25 mouse cellular contexts compared by ENCODE assay signal in the genomic region with DNA sequence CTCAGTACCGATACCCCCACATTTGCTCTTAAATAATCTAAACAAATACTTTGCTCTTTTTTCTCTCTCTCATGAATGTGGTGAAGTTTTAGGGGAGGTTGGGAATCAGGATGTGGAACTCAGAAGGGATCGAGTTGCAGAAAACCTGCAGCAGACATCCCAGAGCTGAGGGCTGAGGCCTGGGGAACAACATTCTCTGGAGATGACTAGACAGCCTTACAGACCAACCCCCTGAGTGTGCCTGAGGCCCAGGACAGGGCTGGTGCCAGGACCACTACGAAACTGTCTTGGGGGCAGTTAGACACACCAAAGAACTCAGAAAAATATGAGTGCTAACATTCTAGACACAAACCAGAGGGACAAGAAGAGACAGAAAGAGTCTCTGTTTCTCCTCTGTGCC.
DNase-seq lines count a peak whose midpoint lies in the region; ATAC-seq and TF ChIP-seq lines count a peak whose summit lies in the region.
"Had no signal": no experiment of that assay in that cellular context is flagged by ENCODE, and none has a peak within 500 bp of the region (broad histone marks: within the 10 kb centered on the region; RNA-seq: fewer than 3 reads in every experiment).

No protein-coding gene starts in this region.

- peak overlapping the region; percentile 49; the same call in 1 of the 2 replicates for H3K27ac ChIP-seq in embryonic facial prominence, embryonic 13.5 days
- H3K27ac ChIP-seq in embryonic facial prominence, embryonic 10.5 days (replicated peaks) = no peak overlapping the region
- H3K27ac ChIP-seq in embryonic fibroblast, embryonic 13.5 days (ENCODE audit: insufficient read depth, low read length) = peak overlapping the region; percentile 83
- H3K27ac ChIP-seq: embryonic facial prominence, embryonic 15.5 days; forebrain, embryonic 10.5 days; forebrain, embryonic 13.5 days; gastrocnemius, adult 2 months; hindbrain, embryonic 12.5 days; hindbrain, embryonic 15.5 days had no signal

- H3K4me1 ChIP-seq in embryonic facial prominence, embryonic 13.5 days = peaks cover 6% of the 10 kb centered on the region
- H3K4me1 ChIP-seq in embryonic facial prominence, embryonic 10.5 days = 0 out of 2 replicates have a peak, but pooled peaks cover 5% of the 10 kb centered on the region
- H3K4me1 ChIP-seq in embryonic fibroblast, embryonic 13.5 days (ENCODE audit: control insufficient read depth, insufficient read depth, low read length) = peaks cover 12% of the 10 kb centered on the region
- H3K4me1 ChIP-seq: forebrain, embryonic 10.5 days; forebrain, embryonic 13.5 days; hindbrain, embryonic 15.5 days had no signal

- no peak for DNase-seq in embryonic facial prominence, embryonic 10.5 days (ENCODE audit: low spot score)
- no peak for DNase-seq in left cerebral cortex, postnatal 25 days (ENCODE audit: low spot score in 2 of 2)
- DNase-seq: adrenal gland, adult 2 months; adrenal gland, postnatal 14 days; cerebellum, adult 11-12 months; cerebellum, adult 8-10 months; cerebellum, postnatal 10 days; cerebellum, postnatal 36 days; embryo, embryonic 11 days; gastrocnemius, adult 2 months; gastrocnemius, postnatal 14 days; heart, adult 11 months had no signal

- H3K27me3 ChIP-seq in embryonic facial prominence, embryonic 13.5 days = no peaks in the 10 kb centered on the region
- H3K27me3 ChIP-seq in embryonic facial prominence, embryonic 10.5 days (replicated peaks; ENCODE audit: low read depth, poor library complexity, severe bottlenecking) = no peaks in the 10 kb centered on the region
- no peaks in the 10 kb centered on the region for H3K27me3 ChIP-seq in C2C12 (ENCODE audit: control insufficient read depth, insufficient read depth, insufficient read length)
- H3K27me3 ChIP-seq: embryonic facial prominence, embryonic 15.5 days; forebrain, embryonic 13.5 days; hindbrain, embryonic 12.5 days; hindbrain, embryonic 15.5 days had no signal

- no peaks in the 10 kb centered on the region for H3K79me2 ChIP-seq in C2C12 (ENCODE audit: control insufficient read depth, insufficient read depth)

- H3K4me3 ChIP-seq in embryonic facial prominence, embryonic 13.5 days = no peak overlapping the region
- H3K4me3 ChIP-seq in embryonic facial prominence, embryonic 10.5 days = no peak overlapping the region
- no peak overlapping the region for H3K4me3 ChIP-seq in C2C12 (ENCODE audit: insufficient read depth, poor library complexity, severe bottlenecking)
- no peak overlapping the region for H3K4me3 ChIP-seq in embryonic fibroblast, embryonic 13.5 days (ENCODE audit: insufficient read depth, low read length)
- H3K4me3 ChIP-seq: embryonic facial prominence, embryonic 15.5 days; erythroblast, embryonic 14.5 days; forebrain, embryonic 10.5 days; forebrain, embryonic 13.5 days; gastrocnemius, adult 2 months; hindbrain, embryonic 12.5 days; hindbrain, embryonic 15.5 days had no signal

- WGBS in embryonic facial prominence, embryonic 13.5 days = 44% methylated on average over 3 of the region's 3 CpGs
- 68% methylated on average over 3 of the region's 3 CpGs for WGBS in embryonic facial prominence, embryonic 10.5 days

- no peak overlapping the region for H3K9ac ChIP-seq in embryonic facial prominence, embryonic 13.5 days
- H3K9ac ChIP-seq: embryonic facial prominence, embryonic 15.5 days; forebrain, embryonic 13.5 days; hindbrain, embryonic 12.5 days; hindbrain, embryonic 15.5 days had no signal

- intact Hi-C loops in left cerebral cortex, postnatal 25 days (cut with DNase I) = no loop called here

- no peaks in the 10 kb centered on the region for H3K79me3 ChIP-seq in C2C12 (ENCODE audit: low read depth)

- no peaks in the 10 kb centered on the region for H3K36me3 ChIP-seq in embryonic facial prominence, embryonic 13.5 days
- no peaks in the 10 kb centered on the region for H3K36me3 ChIP-seq in embryonic facial prominence, embryonic 10.5 days (replicated peaks)
- H3K36me3 ChIP-seq in C2C12 (ENCODE audit: control insufficient read depth, insufficient read depth) = no peaks in the 10 kb centered on the region
- H3K36me3 ChIP-seq: embryonic facial prominence, embryonic 15.5 days; forebrain, embryonic 10.5 days; hindbrain, embryonic 12.5 days; hindbrain, embryonic 15.5 days had no signal

- H3K9me3 ChIP-seq in embryonic facial prominence, embryonic 13.5 days = no peaks in the 10 kb centered on the region
- no peaks in the 10 kb centered on the region for H3K9me3 ChIP-seq in embryonic facial prominence, embryonic 10.5 days
- H3K9me3 ChIP-seq: embryonic facial prominence, embryonic 15.5 days; forebrain, embryonic 10.5 days; forebrain, embryonic 13.5 days; hindbrain, embryonic 12.5 days; hindbrain, embryonic 15.5 days had no signal

- H3ac ChIP-seq in C2C12 (ENCODE audit: control insufficient read depth, insufficient read length, low read depth) = no peak overlapping the region

- no peak for TF ChIP-seq POLR2A in embryonic fibroblast, embryonic 13.5 days (IDR thresholded peaks at IDR 0.05; ENCODE audit: low read depth, low read length)

- ATAC-seq in embryonic facial prominence, embryonic 13.5 days (ENCODE audit: insufficient number of reproducible peaks, insufficient read depth, low FRiP score, low TSS enrichment, low read depth) = no peak
- ATAC-seq in frontal cortex, adult (ENCODE audit: low TSS enrichment) = no peak
- ATAC-seq in cerebellum, adult (ENCODE audit: insufficient number of reproducible peaks, low FRiP score, low TSS enrichment) = no peak
- ATAC-seq: forebrain, embryonic 13.5 days; forebrain, embryonic 16.5 days had no signal

- H3K4me2 ChIP-seq in embryonic facial prominence, embryonic 13.5 days = no peak overlapping the region
- H3K4me2 ChIP-seq: embryonic facial prominence, embryonic 15.5 days; forebrain, embryonic 13.5 days; heart, embryonic 11.5 days; hindbrain, embryonic 12.5 days; hindbrain, embryonic 15.5 days had no signal

- no peak for TF ChIP-seq CTCF in C2C12 (IDR thresholded peaks at IDR 0.05; ENCODE audit: control insufficient read depth, insufficient read depth, insufficient read length)
- no peak for TF ChIP-seq CTCF in embryonic fibroblast, embryonic 13.5 days (IDR thresholded peaks at IDR 0.05; ENCODE audit: borderline replicate concordance, insufficient read depth, low read length)

TF ChIP-seq in C2C12, 6 proteins besides CTCF, POLR2A, EP300 and RAD21:
- TF ChIP-seq MYOD1 (IDR thresholded peaks at IDR 0.05; ENCODE audit: control insufficient read depth, insufficient read length, low read depth) (peak; percentile 26), MAX (IDR thresholded peaks at IDR 0.05) (no peak)
